Mouse (Mus musculus) liver, adult 2 months (tissue): ENCODE results near the gene Mrpl45.

ENCODE experiments used
- CTCF ChIP-seq: fragments of 200-500 bp; IDR thresholded peaks from 2 replicates; pipeline ENCODE4 v1.5.1; 2011; ENCODE audit warnings: low read depth, low read length, control low read depth
- POLR2A ChIP-seq: fragments of 200-500 bp; IDR thresholded peaks from 2 replicates; pipeline ENCODE4 v1.6.1; 2011; ENCODE audit warnings: low read length, control low read depth; ENCODE audit not compliant: insufficient read depth; ENCODE audit errors: extremely low read depth

GRCm38 (mm10) chr11:97343619-97344018 is 28.1 kb downstream of the Mrpl45 start:
- TF ChIP-seq POLR2A = no peak
- peak; percentile 79 for TF ChIP-seq CTCF
